Mouse (Mus musculus): ENCODE data around the gene Lrch3.

- TF ChIP-seq MAX (IDR thresholded peaks at IDR 0.05; ENCODE audit: low read depth) (no peak), TCF12 (IDR thresholded peaks at IDR 0.05; ENCODE audit: insufficient read depth, poor library complexity, severe bottlenecking) (no peak), POLR2A (IDR thresholded peaks at IDR 0.05; ENCODE audit: insufficient read length, low read depth) (no peak)
Measured at GRCm38 (mm10) chr16:32927044-32927443, 13.1 kb downstream of the Lrch3 start.
